Mouse (Mus musculus) neural tube, embryonic 10.5 days (tissue): ENCODE data around the gene Akap5.

Source experiments
- DNase-seq: peaks from one replicate; pipeline ENCODE4 v3.0.0-alpha.2; 2017; ENCODE audit warnings: low spot score; ENCODE audit errors: extremely low spot score

Gene Akap5

DNA sequence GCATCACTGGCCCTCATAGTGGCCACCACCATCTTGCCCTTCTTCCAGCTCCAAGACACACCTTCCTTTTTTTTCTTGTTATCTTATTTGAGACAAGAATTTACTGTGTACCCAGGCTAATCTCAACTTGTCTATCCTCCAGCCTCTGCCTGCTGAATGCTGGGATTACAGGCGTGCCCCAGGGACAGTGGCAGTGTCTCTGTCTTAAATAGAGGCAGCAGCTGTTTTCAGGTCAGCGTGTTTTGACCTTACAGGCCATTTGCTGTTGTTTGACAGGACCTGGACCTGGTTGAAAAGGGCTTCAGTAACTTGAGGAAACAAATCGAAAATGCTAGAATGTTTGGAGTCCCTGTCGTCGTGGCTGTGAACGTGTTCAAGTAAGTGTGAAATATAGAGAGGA, 14.1 kb upstream of the Akap5 start:
- no peak for DNase-seq

DNA sequence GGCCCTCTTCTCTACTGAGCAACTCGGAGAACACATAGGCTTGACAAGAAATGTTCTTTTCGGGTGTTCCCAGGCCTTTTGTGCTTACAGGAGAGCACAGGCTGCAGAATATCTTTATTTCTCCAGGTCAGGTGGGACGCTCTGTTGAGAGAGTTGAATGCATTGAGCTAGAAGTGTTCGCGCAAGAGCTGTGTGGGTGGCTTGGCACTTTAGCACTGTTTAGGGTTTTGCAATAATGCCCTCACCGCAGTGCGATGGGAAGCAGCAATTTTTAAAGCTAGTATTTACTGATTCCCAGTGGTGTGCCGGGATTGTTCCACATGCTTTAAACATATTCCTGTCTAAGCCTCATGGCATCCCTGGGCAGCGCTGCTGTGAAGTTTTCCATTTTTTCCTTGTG, 13.5 kb upstream of the Akap5 start:
- DNase-seq = no peak

DNA sequence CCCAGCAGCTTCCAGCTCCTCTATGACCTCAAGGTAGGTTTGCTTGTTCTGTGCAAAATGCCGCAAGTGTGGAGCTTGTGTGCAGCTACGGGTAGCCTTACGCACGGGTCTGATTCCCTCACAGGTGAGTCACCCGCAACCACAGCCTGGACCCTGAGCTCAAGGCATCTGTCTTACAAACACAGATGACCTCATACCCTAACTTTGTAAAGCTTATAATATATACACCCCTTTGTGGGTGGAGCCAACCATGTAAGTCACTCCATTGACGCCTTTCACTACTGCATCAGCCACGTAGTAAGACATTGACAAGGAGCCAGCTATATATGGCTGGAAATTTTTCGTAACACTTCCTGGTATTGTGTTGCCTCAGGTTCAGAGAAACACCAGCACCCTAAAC, 12.7 kb upstream of the Akap5 start:
- no peak for DNase-seq

DNA sequence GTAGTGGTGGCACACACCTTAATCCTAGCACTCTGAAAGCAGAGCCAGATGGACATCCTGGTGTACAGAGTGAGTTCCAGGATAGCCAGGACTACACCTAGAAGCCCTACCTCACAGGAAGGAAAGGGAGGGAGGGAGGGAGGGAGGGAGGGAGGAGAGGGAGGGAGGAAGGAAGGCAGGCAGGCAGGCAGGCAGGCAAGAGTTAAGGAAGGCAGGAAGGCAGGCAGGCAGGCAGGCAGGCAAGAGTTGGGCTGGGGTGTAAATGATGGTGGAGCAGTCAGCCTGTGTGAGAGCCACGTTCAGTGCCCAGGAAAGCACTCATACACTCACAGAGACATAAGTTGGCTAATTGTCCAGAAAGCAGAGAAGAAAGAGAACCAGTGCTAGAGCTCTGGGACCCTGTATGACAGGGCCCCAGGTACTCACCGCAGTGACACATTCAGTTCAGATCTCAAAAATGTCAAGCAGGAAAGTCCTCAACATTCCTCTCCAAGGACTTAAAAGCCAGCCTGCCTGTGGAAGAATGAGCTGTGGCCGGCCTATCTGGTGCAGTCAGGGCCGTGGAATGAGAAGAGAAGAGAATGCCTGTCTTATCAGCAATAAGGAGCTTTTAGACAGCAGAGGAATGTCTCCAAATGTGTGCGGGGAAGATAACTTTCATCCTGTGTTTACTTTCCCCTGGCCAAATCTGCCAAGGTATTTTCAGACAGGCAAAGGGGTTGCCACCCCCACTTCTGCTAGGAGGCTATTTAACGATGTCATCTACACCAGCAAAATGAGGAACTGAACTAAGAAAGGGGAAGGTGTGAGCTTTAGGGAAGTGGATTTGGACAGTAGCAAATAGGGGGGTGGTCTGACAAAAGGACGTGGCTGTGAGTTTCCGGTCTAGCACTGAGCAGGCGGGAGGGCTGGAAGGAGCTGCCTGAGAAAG, 6.1 kb upstream of the Akap5 start:
- DNase-seq = no peak

DNA sequence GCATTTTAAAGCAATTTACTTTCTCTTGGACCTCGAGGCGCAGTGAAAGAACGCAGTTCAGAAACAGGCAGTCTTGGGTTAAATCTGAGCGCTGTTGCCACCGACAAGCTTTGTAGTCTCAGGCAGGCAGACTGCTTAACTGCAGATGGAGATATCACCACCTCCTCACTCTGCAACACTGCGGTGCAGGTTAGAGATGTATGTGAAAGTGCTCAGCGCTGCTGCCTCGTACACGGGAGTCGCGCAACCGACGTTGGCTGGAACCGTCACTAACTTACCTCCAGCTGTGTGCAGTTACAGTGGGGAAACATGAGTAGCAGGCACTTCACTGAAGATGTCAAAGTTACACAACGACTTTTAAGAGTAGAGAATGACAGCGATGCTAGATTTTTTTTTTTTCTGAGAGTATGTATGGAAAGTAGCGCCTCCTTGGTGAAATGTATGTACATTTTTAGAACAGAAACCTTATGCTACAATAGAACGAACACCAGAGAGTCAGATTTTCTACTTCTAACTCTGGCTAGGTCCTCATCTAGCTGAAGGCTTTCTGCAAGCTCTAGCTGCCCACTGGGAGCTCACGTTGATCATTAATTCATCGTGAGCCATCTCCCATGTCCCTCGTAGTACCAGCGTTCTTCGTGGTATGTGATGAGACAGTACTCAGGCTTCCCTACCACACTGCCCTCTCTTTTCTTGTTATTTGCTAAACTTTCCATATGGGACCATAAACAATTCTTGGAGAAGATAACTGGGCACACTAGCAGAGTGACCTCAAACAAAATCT, 1.9 kb downstream of the Akap5 start:
- no peak for DNase-seq

DNA sequence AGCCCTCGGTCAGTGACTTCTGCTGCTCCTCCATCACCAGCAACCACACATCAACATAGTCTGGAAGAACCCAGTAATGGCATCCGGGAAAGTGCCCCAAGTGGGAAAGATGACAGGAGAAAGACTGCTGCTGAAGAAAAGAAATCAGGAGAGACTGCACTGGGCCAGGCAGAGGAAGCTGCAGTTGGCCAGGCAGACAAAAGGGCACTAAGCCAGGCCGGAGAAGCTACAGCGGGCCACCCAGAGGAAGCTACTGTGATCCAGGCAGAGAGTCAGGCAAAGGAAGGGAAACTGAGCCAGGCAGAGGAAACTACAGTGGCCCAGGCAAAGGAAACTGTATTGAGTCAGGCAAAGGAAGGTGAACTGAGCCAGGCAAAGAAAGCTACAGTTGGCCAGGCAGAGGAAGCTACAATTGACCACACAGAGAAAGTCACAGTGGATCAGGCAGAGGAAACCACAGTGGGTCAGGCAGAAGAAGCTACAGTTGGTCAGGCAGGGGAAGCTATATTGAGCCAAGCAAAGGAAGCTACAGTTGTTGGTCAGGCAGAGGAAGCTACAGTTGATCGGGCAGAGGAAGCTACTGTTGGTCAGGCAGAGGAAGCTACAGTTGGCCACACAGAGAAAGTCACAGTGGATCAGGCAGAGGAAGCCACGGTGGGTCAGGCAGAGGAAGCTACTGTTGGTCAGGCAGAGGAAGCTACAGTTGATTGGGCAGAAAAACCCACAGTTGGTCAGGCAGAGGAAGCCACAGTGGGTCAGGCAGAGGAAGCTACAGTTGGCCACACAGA, 4.1 kb downstream of the Akap5 start:
- no peak for DNase-seq

DNA sequence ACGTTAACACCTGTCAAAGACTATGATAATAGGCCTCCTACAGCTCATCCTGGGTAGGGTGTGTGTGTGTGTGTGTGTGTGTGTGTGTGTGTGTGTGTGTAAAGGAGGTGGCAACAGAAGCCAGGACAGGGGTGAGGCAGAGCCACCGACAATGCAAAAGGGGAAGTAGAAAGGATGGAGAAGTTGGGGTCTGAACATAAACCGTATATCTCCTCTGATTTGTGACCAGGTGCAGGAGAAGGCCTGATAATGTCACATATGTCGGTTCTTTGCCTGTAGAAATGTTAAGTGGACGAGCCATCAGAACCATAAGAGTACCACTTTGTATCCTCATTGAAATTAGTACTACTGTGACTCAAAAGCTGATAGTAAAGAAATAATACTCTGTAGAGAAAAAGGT, 9.0 kb downstream of the Akap5 start:
- DNase-seq = no peak

DNA sequence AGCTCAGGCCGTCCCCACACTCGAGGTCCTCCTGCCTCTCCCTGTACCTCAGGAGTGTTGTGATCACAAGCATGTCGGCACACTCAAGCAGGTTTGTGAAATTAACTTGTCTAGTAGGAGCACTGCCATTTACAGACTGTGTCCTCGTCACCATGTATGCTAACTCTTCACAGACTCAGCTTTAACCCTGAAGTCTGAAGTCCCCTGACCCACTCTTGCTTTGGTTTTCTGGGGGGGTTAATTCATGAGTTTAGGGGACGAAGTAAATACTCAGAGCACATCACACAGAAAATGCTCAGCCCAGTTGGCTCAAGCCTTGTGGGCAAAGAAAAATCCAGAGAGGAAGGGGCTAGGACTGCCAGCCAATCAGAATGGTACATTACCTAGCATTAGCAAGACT, 10.9 kb downstream of the Akap5 start:
- DNase-seq = no peak

DNA sequence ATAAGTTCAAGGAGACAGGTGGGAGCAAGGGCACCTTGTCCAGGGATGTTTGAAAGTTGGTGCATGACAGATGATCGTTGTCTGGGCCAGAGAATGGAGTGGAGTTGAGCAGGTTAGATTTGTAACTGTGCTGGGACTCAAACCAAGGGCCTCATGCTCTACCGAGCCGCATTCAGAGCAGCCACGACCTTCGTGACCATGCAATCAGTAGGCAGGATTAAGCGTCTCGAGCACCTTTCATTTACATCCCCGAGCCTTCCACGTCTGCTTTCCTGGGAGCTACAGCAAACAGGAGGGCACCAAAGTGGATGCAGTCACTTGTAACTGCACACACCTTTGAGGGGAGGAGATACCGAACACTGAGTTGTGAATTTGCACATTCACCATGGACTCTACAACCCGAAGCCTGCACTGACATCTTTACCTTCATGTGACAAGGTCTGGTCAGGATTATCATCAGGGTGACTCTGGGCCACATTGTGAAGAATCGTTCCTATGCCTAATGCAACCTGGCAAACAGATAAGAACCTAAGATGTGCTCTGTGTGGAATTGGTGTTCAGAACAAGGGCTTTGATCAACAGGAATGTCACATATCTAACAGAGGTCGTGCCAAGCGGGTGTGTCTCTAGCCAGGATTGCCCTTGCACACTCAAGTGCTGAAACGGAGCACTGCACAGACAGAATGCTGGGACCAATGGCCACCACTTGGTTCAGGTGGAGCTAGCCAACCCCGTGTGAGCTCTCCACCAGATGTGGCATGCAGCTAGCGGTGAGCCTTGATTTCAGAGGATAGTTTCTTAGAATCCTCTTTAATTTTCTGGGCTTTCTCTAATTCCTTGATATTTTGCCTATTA, 11.6 kb downstream of the Akap5 start:
- no peak for DNase-seq

DNA sequence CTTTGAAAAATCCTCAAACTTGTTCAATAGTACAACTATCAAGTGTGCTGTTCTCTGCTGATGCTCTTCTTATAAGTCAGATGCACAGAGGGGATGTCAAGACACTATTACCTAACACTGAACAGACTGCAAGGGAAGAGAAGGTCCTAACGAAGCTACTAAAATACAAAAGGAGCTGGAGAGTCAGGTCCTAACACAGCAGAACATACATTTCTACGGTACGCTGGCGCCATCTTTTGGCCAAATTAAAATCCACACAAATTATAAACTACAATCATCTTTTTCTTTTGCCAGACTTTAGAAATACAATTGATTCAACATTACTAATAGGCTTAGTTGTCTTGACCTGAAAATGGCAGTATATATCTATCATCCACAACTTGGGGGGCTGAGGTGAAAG, 16.4 kb downstream of the Akap5 start:
- no peak for DNase-seq

DNA sequence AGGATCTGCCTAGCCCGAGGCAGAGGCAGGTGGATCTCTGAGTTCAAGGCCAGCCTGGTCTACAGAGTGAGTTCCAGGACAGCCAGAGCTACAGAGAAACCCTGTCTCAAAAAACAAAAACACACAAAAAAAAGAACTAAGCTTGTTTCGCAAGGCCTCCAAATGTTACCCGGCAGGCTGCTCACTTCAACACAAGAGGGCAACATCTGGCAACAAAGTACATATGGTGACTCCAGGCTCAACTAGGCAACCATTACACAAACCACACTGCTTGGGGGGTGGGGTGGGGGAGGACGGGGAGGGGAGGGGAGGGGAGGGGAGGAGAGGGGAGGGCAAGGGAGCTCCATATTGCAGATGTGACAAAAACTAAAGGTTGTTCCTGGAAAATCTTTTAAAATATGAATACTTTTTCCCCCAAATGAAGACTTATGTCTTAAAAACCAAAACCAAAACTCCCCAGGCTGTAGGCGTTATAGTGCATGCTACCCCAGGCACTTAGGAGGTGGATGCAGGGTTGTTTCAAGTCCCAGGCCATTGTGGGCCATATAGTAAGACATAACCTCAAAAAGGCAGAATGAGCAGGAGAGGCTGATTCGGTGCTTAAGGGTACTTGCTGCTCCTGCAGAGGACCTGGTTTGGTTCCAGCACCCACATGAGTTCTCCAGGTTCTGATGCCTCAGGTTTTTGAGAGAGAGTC, 21.2 kb downstream of the Akap5 start:
- DNase-seq = no peak

DNA sequence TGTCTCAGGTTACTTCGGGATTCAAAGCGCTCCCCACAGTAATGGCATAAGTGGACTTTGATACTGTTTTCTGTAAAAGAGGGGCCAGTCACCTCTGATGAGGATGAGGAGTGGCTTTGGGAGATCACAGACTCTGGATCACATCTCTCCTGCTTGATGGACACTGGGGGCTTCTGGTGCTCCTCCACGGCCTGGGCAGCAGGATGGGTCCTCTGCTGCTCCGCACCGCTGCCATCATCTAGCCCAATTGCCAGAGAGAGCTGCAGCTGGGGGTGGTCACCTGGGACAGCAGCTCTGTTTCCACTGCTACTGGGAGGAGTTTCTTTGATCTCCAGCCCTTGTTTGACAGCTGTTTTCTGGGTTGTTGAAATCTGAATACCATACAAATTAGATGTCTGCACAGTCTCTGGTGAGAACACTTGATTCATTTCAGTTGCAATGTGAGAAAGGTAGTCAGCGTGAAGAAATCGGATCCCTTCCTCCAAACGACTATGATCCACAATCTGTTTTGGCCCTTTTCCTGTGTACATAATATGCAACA, 25.1 kb downstream of the Akap5 start:
- DNase-seq = no peak

DNA sequence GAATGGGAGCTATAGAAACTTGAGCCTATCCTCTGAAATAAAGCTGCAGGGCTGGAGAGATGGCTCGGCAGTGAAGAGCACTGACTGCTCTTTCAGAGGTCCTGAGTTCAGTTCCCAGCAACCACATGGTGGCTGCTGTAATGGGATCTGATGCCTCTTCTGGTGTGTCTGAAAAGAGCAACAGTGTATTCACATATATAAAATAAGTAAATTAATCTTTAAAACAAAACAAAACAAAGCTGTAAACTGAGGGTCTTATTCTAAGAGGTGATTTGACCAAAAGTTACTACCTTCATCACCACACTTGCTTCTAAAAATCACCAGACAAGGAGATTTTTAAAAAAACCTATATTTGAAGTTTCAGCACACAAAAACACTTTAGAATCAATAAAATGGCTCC, 36.2 kb downstream of the Akap5 start:
- no peak for DNase-seq

DNA sequence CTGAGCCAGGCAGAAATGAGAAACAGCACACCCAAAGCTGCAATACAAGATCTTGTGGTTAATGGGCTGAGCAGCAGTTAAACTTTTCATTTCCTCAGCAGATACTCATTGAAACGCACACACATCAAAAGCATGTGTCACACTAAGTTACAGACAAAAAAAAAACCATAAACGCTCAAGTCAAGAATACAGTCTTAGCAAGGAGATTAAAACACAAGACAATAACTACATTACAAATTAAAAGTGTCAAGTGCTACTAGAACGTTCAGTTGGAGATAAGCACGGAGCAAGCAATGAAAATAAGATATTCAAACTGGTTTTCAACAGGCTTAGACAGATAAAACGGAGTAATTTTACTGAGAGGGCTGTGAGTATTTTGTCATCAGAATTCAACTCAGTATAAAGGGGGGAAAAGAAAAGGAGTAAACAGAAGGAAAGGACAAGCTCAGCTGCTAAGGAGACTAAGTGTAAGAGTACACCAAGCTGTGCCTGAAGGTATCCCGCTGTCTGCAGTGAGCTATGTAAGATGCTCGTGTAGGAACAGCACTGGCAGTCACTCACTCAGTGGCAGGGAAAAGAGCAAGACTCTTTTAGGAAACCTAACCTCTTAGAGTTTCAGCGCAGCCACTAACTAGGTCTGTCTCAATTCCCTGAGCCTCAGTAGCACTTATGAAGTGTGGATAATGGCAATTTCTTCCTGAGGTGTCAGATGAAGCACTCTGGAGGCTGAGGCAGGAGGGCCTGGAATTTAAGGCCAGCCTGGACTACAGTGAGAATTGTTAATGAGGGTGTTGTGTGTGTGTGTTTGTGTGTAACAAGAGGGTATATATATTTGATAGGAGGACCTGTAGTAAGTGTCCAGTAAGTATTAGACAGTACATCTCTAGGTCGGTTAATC, 37.0 kb downstream of the Akap5 start:
- DNase-seq = no peak

DNA sequence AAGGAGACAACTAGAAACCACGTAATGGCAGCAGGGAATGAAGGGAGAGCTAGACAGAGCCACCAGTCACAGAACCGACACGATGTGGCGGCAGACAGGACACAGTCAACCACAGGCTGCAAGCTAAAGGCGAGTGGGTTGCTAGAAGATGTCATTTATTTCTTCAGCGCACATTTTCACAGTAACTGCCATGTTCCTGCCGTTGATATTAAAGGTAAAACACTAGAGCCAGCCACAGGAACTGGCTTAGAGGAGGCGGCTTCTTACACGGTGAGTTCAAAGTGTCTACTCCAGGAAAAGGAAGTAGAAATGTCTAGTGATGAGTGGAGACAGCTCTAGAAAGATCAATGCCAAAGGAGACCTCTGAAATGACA, 37.6 kb downstream of the Akap5 start:
- DNase-seq = no peak

DNA sequence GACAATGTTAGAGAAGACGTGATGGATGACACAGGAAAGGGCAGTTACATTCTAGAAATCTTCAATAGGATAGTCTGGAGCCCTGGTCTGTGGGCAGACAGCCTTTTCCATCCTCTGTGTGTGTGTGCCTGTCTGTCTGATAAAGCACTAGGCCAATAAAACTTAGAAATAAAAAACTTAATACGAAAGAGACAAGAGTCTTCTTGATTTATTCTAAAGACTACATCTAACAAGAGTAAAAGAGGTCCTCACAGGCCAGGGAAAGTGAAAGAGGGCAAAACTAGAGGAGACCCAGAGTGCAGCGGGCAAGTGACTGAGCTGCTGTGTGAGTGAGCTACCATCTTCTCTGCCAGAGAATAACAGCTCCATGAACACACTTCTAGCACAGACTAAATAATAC, 41.6 kb downstream of the Akap5 start:
- no peak for DNase-seq

DNA sequence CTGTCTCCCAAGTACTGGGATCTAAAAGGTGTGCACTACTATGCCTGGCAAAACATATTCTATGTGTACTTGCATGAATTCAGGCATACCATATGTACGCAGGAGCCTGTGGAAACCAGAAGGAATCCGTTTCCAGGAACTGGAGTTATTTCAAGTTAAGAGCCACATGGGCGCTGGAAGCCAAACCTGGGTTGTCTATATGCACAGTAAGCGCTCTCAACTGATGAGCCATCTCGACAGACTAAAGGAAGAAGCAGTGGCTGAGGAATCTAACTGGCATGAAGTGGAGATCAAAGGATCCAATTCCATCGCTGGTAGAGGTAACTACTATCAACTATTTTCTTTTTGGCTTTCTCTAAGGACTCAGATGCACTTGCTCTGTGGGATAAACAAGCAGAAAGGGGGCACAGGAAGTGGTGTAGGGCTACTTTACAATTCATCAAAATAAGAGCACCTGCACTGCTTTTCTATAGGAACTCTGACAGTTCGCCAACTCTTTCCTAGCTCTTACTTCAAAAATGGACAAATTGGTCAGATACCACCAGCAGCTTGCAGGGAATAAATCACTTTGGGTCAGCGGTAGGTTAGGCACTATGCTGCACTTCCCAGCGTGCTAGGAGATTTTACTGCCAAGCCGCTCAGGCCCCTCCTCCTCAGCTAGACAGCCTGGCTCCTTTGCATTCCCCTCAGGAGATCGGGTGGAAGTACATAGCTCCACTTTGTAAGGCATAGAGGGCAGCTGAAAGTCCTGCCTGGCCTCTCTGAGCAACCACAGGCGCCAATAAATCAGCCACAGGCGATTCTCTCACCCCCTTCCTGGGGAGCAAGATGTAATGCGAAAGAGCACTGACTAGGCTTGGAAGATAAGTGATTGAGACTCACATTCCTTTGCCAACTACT, 42.7 kb downstream of the Akap5 start:
- DNase-seq = peak; percentile 51

DNA sequence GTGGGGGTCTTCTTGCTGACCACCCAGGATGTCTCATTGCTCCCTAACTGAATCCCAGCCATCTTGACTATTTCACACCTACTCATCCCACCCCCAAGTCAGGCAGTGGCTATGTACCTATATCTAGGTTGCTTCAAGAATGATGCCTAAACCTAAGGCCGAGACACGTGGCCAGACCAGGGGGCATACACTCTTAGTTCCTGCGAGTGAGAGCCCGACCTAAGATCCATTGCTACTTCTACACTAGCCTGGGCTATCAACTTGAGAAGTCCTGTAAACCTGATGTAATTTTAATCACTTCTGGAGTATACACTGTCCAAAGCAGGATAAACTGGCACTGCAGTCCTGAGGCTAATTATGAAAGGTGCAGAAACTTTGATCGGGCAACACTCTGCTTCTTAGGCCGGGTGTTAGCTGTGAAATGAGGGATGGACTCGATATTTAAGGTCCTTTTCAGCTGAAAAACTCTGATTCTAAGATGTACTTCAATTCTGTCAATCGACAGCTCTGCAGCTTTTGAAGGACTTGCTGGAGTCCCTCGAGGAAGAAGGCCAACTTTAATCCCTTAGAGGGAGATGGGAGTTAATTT, 43.6 kb downstream of the Akap5 start:
- DNase-seq = peak; percentile 33
